Mouse (Mus musculus): ENCODE data around the gene Ank2. TPM values are rescaled to one million over a fixed set of nuclear protein-coding genes. Genes with fewer than 3 reads are reported as not detected.
A peak's percentile ranks its signal among the peaks of the same experiment; 100 is the strongest.

Gene Ank2
- total RNA-seq, 2 experiments from 2014 or later, result 787 to 814 TPM

GRCm38 (mm10) chr3:126931884-126932506, 567.2 kb downstream of the Ank2 start:
- no peak for DNase-seq (ENCODE audit: low spot score in 2 of 2)

- DNase-seq (ENCODE audit: low spot score in 2 of 2), result no peak
Measured at GRCm38 (mm10) chr3:126923575-126924382, 575.4 kb downstream of the Ank2 start.

- DNase-seq (ENCODE audit: low spot score in 2 of 2), result no peak
Measured at GRCm38 (mm10) chr3:126921941-126922340, 577.2 kb downstream of the Ank2 start.

- DNase-seq (ENCODE audit: low spot score in 2 of 2), result no peak
Measured at GRCm38 (mm10) chr3:126920296-126920695, 578.9 kb downstream of the Ank2 start.

GRCm38 (mm10) chr3:126918805-126919473, 580.2 kb downstream of the Ank2 start:
- no peak for DNase-seq (ENCODE audit: low spot score in 2 of 2)

GRCm38 (mm10) chr3:126916381-126916780, 582.8 kb downstream of the Ank2 start:
- no peak for DNase-seq (ENCODE audit: low spot score in 2 of 2)

GRCm38 (mm10) chr3:126903543-126903942, 595.6 kb downstream of the Ank2 start:
- DNase-seq (ENCODE audit: low spot score in 2 of 2), result peak; percentile 36 to 42

- DNase-seq (ENCODE audit: low spot score in 2 of 2), result no peak
Measured at GRCm38 (mm10) chr3:126886644-126887043, 612.5 kb downstream of the Ank2 start.

GRCm38 (mm10) chr3:126886090-126886489, 613.1 kb downstream of the Ank2 start:
- DNase-seq (ENCODE audit: low spot score in 2 of 2), result no peak

- no peak for DNase-seq (ENCODE audit: low spot score in 2 of 2)
Measured at GRCm38 (mm10) chr3:126878233-126878632, 620.9 kb downstream of the Ank2 start.

Small RNA genes within 50 kb of the gene (microRNA-seq; reads per million reads assigned to microRNA genes)
- 0 reads per million in 2 experiments for gene Gm44494
- gene Mir302a, result 0 reads per million in 2 experiments
- gene Mir302b, result 0 to 0.25 reads per million in 2 experiments
- gene Mir302c, result 0 reads per million in 2 experiments
- 0.21 to 0.99 reads per million in 2 experiments for gene Mir302d
- gene Mir367, result 0 reads per million in 2 experiments

Other genes starting within 250 kb of the Ank2 start
- gene Larp7, start 54.0 kb upstream of the Ank2 start, total RNA-seq (2021), result 10 to 100 TPM; 18.0 to 19.4 TPM
- gene Zgrf1, start 54.1 kb upstream of the Ank2 start, total RNA-seq (2021), result 1 to 10 TPM; 2.9 to 3.7 TPM
- gene Neurog2, start 133.8 kb upstream of the Ank2 start, total RNA-seq (2021), result not detected